Mouse (Mus musculus) gastrocnemius, adult 2 months (tissue): ENCODE measurements around the gene Polr1d. TPM values are rescaled to one million over a fixed set of nuclear protein-coding genes. Genes with fewer than 3 reads are reported as not detected.
A peak's percentile ranks its signal among the peaks of the same experiment; 100 is the strongest.

Source experiments
- DNase-seq: peaks from one replicate; pipeline ENCODE4 v3.0.0; 2022
- H3K27ac ChIP-seq: fragments of 200-600 bp; 2 replicates; pipeline ENCODE4 v1.8.1; 2022; ENCODE audit warnings: mild to moderate bottlenecking
- H3K4me3 ChIP-seq: fragments of 200-600 bp; 2 replicates; pipeline ENCODE4 v1.8.1; 2022; ENCODE audit warnings: mild to moderate bottlenecking, moderate library complexity
- CTCF ChIP-seq: fragments of 200-600 bp; IDR thresholded peaks from 2 replicates; pipeline ENCODE4 v1.8.1; 2022; ENCODE audit warnings: antibody characterized with exemption, mild to moderate bottlenecking, moderate library complexity
- intact Hi-C: fragments of 180-260 bp; cut with DNase I; formaldehyde crosslinking; loops from one replicate; pipeline ENCODE4 v1.15.1; 2025
- total RNA-seq, 2 experiments: library from RNA; stranded (reverse); gene quantifications; 2 replicates each; pipeline ENCODE4 v1.2.3; 2021

Gene Polr1d
- total RNA-seq, 2 experiments from 2014 or later: 83.4 to 85.5 TPM

DNA sequence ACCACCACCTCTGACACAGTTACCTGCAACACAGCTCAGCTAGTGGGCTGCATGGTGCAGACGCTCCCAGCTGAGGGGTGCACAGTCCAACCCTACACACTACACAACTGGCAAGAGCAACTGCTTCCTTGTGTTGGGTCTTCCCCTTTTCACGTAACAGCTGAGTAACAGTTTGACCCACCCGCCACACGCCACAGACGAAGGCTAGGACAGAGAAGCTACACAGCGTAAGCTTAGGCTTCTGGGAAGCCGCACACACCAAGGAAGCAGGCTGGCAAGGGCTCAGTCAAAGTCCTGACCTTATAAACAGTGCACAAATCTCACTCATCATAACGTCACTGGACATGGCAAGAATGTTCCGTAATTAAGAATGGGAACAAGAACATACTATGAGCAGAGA, 17.5 kb upstream of the Polr1d start:
- no peak overlapping the region for H3K27ac ChIP-seq
- H3K4me3 ChIP-seq: no peak overlapping the region
- DNase-seq: no peak
- intact Hi-C loops: no loop called here
- no peak for TF ChIP-seq CTCF

- no peak for DNase-seq
Measured at GRCm38 (mm10) chr5:147060024-147060423, 16.8 kb upstream of the Polr1d start.

GRCm38 (mm10) chr5:147063215-147063661, 13.6 kb upstream of the Polr1d start:
- DNase-seq: no peak
- Histone ChIP-seq H3K27ac (peak overlapping the region; percentile 59; the same call in 1 of the 2 replicates), H3K4me3 (peak overlapping the region; percentile 23)
- no peak for TF ChIP-seq CTCF
- intact Hi-C loops: no loop called here

More at GRCm38 (mm10) chr5:147060024-147060423, 16.8 kb upstream of the Polr1d start:
- Histone ChIP-seq H3K27ac (no peak overlapping the region), H3K4me3 (no peak overlapping the region)
- intact Hi-C loops: no loop called here
- no peak for TF ChIP-seq CTCF

DNA sequence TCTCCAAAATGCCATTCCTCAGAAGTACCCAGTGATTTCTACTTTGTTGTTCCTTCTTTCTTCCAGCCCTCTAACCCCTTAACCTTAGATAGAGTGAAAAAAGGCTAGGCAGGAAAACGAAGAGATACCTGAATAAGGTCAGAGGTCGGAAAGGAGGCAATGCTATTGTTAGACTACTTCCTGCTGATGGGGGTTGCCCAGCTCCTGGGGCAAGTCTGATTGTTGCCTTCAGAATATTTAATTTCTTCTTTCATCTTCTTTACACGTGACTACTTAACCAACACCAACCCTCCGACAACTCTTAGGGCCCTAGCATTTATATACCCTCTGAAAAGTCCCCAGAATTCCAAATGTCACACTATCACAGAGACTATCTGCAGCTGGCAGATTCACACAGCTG, 10.7 kb upstream of the Polr1d start:
- intact Hi-C loops: no loop called here
- TF ChIP-seq CTCF: no peak
- no peak overlapping the region for H3K4me3 ChIP-seq

DNA sequence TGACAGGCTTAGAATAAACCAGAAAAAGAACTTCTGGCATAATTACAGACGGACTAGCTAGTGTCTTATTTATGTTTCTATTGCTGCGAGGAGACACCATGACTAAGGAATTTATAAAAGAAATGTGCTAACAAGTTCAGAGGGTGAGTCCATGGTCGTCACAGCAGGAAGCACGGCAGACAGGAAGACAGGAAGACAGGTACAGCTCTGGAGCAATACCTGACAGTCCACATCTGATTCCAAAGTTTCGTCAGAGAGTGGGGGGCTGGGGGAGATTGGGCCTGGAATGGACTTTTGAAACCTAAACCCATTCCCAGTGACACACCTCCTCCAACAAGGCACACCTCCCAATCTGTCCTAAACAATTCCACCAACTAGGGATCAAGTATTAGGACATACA, 9.9 kb upstream of the Polr1d start:
- H3K4me3 ChIP-seq: no peak overlapping the region
- no peak for DNase-seq
- H3K27ac ChIP-seq: no peak overlapping the region
- no peak for TF ChIP-seq CTCF
- intact Hi-C loops: no loop called here

More for the DNA sequence above, 10.7 kb upstream of the Polr1d start:
- no peak overlapping the region for H3K27ac ChIP-seq
- no peak for DNase-seq

- Histone ChIP-seq H3K27ac (peak overlapping the region; percentile 31), H3K4me3 (no peak overlapping the region)
- no peak for DNase-seq
- intact Hi-C loops: no loop called here
- TF ChIP-seq CTCF: no peak
Measured at GRCm38 (mm10) chr5:147068876-147069275, 8.0 kb upstream of the Polr1d start.

DNA sequence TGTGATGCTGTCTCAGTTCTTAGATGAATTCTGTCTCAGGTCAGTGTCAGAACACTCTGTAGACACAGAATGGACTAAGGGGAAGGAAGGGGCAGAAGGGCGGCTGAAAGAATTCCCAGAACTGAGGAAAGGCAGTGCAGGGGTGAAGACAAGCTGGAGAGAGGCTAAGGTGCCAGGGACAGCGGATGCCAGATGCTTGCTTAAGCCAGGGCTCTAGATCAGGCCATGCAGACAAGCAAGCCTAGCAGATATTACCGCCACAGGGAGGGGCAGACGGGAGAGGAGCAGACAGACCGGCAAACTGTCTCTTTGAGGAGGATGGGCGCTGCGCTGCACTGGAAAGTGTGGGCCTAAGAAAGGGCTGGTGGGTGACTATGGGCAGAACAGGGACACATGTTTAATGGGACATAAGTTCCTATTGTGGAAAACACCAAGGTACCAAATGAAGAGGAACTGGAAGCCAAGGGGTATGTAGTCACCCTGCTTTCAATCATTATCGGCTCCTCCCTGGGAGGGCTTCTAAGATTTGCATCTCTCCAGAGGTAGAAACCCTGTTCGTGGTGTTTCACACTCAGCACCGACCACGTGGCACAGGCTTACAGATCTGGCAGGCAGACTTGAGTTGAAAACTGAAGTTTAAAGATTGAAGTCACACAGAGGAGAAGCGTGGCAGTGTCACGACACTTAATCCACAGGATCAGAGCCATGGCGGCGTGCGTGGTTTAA, 5.9 kb upstream of the Polr1d start:
- Histone ChIP-seq H3K4me3 (peak overlapping the region; percentile 41), H3K27ac (peak overlapping the region; percentile 74)
- TF ChIP-seq CTCF: no peak
- peak; percentile 71 for DNase-seq
- intact Hi-C loops: no loop called here

GRCm38 (mm10) chr5:147071886-147072285, 5.0 kb upstream of the Polr1d start:
- no peak for TF ChIP-seq CTCF
- DNase-seq: no peak
- Histone ChIP-seq H3K27ac (0 out of 2 replicates have a peak overlapping the region, but pooled peaks have one; percentile 4), H3K4me3 (no peak overlapping the region)
- intact Hi-C loops: no loop called here

DNA sequence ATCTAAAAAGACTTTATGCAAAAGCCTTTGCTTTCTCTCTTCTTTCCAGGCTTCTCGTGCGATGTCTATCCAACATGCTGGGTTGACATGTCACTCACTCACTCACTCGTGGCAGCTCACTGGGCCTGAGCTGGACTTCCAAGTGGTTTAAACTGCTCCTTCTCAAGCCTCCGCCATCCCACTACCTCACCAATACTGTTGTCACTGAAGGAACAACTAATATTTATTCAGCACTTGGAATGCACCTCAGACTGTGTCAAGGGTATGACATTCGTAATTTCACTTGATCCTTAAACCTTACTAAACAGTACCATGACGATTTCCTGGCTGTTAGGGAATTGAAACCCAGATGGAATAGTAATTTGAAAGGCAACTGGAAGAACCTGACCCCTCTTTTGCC, 3.0 kb upstream of the Polr1d start:
- intact Hi-C loops: no loop called here
- DNase-seq: no peak
- Histone ChIP-seq H3K4me3 (no peak overlapping the region), H3K27ac (peak overlapping the region; percentile 94; the same call in 1 of the 2 replicates)
- no peak for TF ChIP-seq CTCF

DNA sequence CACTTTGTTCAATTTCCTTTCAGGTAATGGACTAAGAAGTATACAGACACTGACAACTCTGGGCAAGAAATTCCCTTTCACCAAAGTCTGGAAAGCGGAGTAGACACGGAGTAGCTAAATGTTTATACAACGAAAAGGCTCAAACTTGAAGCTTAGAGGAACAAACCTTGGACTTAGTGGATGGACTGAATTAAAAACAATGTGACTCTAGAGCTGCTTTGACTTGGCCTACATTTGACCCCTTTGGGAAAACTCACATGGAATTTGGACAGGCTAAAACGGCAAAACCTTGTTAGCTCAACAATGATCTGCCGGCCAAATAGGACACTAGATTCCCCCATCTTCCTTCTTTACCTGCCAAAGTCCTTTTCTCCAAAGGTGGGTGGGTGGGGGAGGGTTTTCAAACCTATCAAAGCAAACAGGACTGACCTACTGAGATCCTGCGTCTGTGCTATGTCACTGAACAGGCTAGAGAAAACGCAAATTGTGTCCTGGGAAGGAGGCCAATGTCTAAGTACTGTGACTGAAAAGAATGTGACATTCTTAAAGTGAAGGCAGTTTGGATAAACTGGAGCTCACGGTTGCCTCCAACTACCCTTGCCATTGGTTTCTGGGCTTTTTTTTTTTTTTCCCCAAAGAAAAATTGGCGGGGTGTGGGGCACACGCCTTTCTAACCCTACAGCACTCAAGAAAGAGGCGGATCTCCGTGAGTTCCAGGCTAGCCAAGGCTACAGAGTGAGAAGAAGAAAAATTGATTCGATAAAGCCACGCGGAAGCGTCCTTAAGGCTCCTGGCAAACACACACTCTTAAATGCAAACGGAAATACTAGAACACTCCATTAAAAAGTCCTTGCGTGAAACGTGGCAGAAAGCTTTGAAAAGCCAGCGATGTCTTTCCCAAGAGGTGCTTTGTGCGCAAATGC, 1.5 kb upstream of the Polr1d start:
- peak overlapping the region; percentile 94 for H3K27ac ChIP-seq
- peak; percentile 18 for DNase-seq
- peak overlapping the region; percentile 88 for H3K4me3 ChIP-seq
- no peak for TF ChIP-seq CTCF
- intact Hi-C loops: loop anchor here (2.0 to 5.0 kb wide), 3 partner anchors 37 to 243 kb away; partner anchors contain the start of genes Mtif3 and Rpl21

DNA sequence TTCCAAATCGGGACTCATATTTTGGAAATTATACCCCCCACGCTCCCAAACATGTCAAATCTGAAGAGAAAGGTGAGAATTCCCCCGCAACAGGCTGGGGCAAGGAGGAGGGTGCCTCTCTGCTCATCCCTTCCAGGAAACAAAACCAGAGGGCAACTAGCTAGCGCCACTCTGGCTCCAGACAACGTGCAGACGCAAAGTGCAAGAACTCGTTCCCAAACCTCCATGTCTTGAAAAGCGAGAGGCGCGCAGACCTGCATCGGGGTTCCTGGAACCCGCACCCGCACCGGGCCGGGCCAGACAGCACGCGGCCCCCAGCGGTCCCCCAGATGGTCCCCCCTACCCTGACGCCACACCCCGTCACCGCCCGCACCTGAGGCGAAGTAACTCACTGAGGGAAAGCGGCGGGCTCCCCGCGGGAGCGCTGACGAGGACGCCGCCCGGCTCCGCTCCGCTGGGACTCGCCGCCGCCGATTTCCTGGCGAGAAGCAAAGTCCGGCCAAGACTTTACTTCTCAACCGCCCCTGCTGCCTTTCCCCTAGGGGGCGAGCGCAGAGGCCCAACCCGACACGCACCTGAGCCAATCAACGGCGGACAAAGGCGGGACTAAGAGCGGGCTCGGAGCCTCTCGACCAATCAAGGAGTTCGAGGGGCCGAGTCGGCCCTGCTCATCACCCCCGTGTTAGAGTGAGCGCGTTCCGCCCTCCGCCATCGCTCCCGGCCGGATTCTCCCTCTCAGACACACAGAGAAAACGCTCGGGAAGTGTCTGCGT, 638 bp upstream of the Polr1d start, which contains the start of gene Lnx2:
Gene Lnx2, minus strand, starts transcription at position 561 of the 773 bp plus-strand sequence.
- intact Hi-C loops: loop anchor here (2.0 to 5.0 kb wide), 3 partner anchors 37 to 244 kb away; partner anchors contain the start of genes Mtif3 and Rpl21
- Histone ChIP-seq H3K27ac (peak within 1 kb of the TSS; percentile 94), H3K4me3 (peak within 1 kb of the TSS; percentile 88)
- peak; percentile 99 for DNase-seq
- peak; percentile 64 for TF ChIP-seq CTCF
